Mouse (Mus musculus) bone marrow macrophage, adult 2 months (primary cell): ENCODE measurements around the gene Aspg. TPM values are rescaled to one million over a fixed set of nuclear protein-coding genes. Genes with fewer than 3 reads are reported as not detected.

Experiments used
- H3K27ac ChIP-seq: 2 replicates; pipeline ENCODE4 v1.5.1; 2012; ENCODE audit warnings: low read depth, low read length; ENCODE audit not compliant: insufficient read depth
- H3K4me1 ChIP-seq: 2 replicates; pipeline ENCODE4 v1.6.1; 2012; ENCODE audit warnings: low read length; ENCODE audit not compliant: control insufficient read depth, insufficient read depth
- H3K4me3 ChIP-seq: 2 replicates; pipeline ENCODE4 v1.5.1; 2012; ENCODE audit warnings: mild to moderate bottlenecking, low read length, moderate library complexity; ENCODE audit not compliant: insufficient read depth
- CTCF ChIP-seq: IDR thresholded peaks from 2 replicates; pipeline ENCODE4 v1.5.1; 2012; ENCODE audit warnings: low read depth, mild to moderate bottlenecking, low read length, moderate library complexity
- POLR2A ChIP-seq: IDR thresholded peaks from 2 replicates; pipeline ENCODE4 v1.6.1; 2012; ENCODE audit warnings: mild to moderate bottlenecking, low read depth, low read length, borderline replicate concordance
- polyA plus RNA-seq: library from polyadenylated mRNA; stranded (reverse); fragments of >200 nt; gene quantifications from 2 replicates; pipeline ENCODE4 v1.2.4, GENCODE M21; 2012; ENCODE audit not compliant: missing spikeins, insufficient read depth, insufficient read length

Gene Aspg
- polyA plus RNA-seq, 1 experiment = not detected

DNA sequence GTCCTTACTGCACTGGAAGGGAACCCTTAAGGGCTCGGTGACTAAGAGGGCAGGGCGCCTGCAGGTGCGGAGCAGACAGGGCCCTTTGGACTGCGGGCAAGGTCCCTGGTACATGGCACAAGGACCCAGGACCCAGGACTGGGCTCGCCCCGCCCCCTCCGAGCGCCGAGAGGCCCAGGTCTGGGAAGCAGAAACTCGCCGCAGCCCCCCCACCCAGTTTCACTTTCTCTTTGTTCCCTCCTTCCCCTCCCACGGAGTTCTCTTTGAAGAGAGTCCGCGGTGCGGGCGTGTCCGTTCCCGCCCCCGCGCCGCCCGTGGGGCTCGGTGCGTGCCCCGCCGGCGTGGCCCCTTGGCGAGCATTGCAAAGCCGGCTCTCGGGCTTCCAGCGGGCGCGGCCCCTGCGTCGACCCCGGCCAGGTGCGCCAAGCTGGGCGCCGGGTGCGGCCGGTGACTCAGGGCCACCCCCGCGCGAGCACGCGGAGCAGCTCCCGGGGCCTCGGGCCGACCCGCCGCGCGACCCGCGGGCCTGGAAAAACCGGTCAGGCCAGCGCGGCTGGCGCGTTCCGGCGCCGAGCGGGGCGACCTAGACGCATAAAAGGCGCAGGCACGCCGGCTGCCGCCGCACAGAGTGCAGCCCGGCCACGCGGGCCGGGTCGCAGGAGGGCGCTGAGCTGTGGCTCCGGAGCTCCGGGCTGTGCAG is 23.8 kb downstream of the Aspg start:
- Histone ChIP-seq H3K4me3 (peak overlapping the region; percentile 66), H3K27ac (no peak overlapping the region), H3K4me1 (no peaks in the 10 kb centered on the region)
- TF ChIP-seq CTCF = no peak
- no peak for TF ChIP-seq POLR2A

DNA sequence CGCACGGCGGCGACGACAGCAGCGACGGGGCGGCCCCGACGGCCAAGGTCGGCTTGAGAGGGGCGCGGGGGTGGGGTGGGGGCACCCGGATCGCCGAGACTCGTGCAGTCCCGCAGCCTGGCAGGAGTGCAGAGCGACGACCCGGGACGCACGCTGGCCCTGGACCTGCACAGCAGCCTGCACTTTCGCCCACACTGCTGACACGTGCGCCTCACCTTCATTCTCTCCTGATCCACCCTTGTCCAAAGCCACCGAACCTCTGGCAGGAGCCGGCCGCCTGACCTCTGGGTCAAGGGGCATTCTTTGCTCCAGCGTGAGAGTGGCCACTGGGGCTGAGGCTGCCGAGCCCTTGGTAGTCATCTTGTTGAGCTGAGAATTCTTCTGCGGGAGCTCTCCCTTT is 24.5 kb downstream of the Aspg start:
- H3K4me1 ChIP-seq = no peaks in the 10 kb centered on the region
- no peak overlapping the region for H3K27ac ChIP-seq
- peak overlapping the region; percentile 66 for H3K4me3 ChIP-seq
- TF ChIP-seq POLR2A (no peak), CTCF (no peak)

DNA sequence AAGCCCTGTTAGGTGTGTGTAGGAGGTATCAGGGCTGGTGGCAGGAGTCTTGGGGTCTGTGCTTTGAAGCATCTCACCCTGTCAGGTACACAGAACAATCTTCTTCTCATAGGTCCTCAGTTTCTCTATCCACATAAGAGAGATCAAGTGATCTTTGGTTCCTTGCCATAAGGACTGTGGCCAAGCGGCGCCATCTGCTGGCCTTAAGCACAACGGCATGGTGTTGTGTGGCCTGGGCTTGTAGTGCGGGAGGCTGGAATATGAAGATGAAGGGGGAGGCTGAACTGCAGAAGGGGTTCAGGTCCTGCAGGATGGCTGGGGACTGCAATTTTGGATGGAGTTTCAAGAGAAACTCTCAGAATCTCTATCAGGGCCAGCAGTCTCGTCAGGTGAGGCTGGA is 33.8 kb downstream of the Aspg start:
- TF ChIP-seq CTCF (peak; percentile 84), POLR2A (no peak)
- H3K27ac ChIP-seq = no peak overlapping the region
- H3K4me1 ChIP-seq = no peaks in the 10 kb centered on the region
- no peak overlapping the region for H3K4me3 ChIP-seq

DNA sequence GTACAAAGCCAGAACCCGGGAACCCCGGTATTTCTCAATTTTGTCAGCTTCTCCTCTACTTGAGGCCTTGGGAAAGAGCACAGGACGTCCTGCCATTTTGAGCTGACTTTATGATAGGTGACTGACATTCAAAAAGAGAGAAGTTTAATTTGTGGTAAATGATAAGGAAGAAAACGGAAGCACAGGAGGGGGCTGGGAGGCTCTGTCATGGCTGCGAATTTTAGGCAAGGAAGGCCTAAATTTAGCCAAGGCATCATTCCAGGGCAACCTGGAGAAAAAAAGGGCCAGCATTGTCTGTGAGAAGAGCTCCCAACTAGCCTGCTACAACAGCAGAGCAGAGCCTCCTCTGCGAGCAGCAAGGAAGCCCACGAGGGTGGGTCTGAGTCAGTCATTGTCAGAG is 34.3 kb downstream of the Aspg start:
- no peaks in the 10 kb centered on the region for H3K4me1 ChIP-seq
- H3K27ac ChIP-seq = no peak overlapping the region
- H3K4me3 ChIP-seq = no peak overlapping the region
- TF ChIP-seq CTCF (no peak), POLR2A (no peak)

DNA sequence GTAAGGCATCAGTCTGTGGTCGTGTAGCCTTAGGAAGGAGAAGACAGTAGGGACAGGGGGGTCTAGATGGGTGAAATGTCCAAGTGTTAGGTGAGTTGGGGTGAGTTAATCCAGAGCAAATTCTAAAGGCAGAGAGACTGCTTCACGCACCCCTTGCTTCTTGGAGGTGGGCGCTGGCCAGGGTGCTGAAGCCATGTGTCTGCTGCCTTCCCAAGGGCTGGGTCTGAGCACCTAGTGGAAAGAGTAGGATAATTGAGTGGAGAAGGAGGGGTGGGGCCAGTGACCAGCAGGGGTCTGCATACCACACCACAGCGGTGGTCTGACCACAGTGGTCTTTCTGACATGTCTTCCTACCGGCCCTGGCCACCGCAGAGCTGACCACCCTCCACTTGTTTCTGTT is 34.8 kb downstream of the Aspg start:
- Histone ChIP-seq H3K4me3 (no peak overlapping the region), H3K27ac (no peak overlapping the region), H3K4me1 (no peaks in the 10 kb centered on the region)
- TF ChIP-seq POLR2A (no peak), CTCF (no peak)

DNA sequence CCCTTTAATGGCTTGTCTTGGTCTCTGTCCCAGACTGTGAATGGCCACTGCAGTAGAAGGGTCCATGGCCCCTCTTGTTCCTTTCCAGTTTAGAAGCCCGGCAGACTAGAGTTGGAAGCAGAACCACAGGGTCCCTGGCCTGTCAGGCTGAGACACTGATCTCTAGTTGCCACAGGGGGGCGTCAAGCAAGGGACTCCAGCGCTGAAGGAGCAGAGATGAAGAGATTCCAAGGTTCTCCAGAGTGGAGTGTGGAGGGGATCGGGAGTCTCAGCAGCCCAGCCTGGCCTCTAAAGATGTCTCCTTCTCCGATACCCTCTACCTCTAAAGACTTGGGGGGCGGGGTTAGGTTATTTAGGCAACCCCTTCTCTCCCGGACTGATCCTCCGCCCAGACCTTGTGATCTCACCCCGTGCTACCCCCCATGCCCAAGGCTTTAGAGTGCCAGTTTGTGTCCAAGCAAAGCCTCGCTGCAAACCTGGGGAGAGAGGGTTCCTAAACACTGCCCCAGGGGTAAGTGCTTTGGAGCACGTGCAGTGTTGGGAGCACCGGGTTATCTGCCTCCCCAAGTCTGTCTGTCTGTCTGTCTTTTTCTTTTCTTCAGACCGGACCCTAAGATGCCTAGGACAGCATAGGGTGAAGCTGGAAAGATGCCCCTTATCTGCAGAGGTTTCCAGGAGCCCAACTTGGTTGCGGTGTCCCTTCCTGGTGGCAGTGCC is 36.8 kb downstream of the Aspg start:
- no peak overlapping the region for H3K27ac ChIP-seq
- no peaks in the 10 kb centered on the region for H3K4me1 ChIP-seq
- TF ChIP-seq CTCF = no peak
- H3K4me3 ChIP-seq = no peak overlapping the region

DNA sequence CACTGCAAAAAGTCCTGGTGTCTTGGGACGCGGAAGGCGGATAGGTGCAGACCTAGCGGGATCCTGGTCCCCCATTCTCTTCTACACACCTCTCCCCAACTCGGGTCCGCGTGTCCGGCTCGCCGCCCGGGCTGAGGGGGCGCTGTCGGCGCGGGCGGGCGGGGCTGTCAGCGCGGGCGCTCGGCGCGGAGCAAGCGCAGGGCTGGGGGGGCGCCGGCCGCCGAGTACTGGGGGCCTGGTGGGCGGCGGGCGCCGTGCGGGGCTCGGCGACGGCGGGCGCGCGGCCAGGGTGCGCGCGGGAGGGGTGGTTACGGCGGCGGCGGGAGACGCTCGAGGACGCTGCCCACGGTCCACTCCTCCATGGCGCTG is 37.3 kb downstream of the Aspg start:
- H3K27ac ChIP-seq = no peak overlapping the region
- no peak overlapping the region for H3K4me3 ChIP-seq
- TF ChIP-seq POLR2A (no peak), CTCF (no peak)
- no peaks in the 10 kb centered on the region for H3K4me1 ChIP-seq

DNA sequence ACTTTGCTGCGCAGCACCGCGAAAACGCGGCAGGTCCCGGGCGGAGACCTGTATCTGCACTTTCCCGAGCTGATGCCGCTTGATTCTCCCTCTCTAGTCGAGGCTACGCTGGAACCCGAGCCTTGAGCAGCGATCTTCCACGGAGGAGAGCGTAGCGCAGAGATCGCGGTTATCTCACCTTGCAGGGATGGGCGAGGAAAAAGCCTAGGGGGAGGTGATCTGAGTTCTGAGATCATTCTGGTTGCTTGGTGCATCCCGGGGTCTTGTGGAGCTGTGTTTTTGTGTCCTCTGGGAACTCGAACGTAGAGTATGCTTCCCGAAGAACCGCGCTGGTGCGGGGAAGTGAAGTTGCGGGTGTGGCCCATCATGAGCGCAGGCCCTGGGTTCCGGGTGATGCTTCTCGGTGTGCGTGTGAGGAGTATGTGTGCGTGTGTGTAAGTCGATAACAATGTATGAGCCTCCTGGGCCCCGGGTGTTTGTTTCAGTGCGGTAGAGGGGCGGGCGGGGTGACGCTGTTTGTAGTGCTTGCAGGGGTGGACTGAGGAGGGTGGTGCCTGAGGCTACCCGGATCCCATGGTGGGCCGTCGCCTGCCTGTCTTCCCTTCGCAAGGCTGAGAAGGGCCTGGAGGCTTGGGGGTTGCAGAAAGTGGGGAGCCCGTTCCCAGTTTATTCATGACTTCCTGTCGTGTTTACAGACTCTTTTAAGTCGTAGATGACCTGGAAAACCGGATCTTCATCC is 38.1 kb downstream of the Aspg start:
- TF ChIP-seq POLR2A (no peak), CTCF (no peak)
- H3K4me1 ChIP-seq = no peaks in the 10 kb centered on the region
- no peak overlapping the region for H3K27ac ChIP-seq
- H3K4me3 ChIP-seq = no peak overlapping the region

DNA sequence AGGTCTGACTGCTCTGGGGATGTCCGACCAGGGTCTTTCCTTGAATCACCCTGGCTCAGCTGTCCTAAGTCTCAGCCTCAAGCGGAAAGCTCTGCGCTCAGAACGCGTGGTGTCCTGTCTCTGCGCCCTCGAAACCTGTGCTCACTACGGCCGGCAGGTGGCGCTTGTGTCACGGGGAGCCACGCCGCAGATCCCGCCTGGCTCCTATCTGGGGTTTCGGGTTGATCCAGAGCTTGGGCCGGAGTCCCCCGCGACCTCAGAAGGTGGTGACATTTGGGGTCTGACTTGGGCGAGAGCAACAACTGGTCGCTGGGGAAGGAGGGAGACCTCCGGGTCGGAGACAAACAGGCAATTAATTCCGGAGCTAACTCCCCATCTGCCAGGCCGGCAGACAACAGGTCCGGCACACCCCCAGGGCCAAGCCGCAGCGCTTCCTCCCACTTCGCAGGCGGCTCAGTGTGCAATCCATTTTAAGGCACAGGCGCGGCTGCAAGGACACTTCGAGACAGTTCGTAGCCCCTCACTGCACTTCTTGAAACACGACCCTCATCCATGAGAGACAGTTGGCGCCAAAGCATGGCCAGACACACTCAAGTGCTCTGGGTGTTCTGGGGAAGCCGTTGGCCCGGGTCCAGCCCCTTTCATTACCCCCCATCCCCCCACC is 38.9 kb downstream of the Aspg start:
- no peak for TF ChIP-seq POLR2A
- peak; percentile 92 for TF ChIP-seq CTCF
- Histone ChIP-seq H3K4me1 (no peaks in the 10 kb centered on the region), H3K27ac (no peak overlapping the region), H3K4me3 (peak overlapping the region; percentile 12)

DNA sequence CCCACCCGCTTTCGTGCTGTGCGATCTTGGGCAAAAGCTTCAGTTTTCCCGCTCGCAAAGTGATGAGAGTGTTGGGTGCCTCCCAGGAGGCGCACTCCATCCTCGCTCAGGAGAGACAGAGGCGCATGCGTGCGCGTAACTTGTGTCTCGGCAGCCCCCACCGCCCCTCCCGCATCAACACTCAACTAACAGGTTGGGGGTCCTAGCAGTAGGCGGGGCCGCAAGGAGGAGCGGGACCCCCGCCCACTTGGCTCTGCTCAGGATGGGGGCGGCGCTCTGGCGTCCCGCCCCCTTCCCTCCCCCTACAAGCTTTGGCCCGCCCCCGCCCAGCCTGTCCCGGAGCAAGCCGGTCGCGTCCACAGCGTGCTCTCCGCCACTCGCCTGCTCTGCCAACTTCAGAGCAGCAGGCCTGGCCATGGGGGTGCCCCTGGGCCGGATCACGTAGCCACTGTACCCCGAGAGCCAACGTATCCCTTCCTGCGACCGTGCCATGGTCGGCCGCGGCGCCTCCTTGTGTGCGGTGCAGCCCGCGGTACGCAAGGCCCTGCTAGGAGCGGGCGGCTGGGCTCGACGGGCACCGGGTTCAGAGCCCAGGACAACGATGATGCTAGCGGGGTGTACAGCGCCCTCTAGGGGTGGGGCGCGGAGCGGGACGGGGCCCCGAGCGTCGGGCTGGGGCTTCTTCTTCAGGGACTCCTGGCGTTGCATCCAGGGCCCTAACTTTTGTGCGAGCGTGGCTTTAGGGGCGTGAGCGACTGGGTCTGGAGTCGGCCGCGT is 39.6 kb downstream of the Aspg start, which contains the start of gene Kif26a:
Gene Kif26a (plus strand): TSS at position 334 of the 777 bp plus-strand sequence.
- H3K27ac ChIP-seq = no peak within 1 kb of the TSS
- no peaks in the 10 kb centered on the region for H3K4me1 ChIP-seq
- TF ChIP-seq POLR2A (no peak), CTCF (peak; percentile 38; the same call in 1 of the 2 replicates)
- H3K4me3 ChIP-seq = peak within 1 kb of the TSS; percentile 12
